Mouse (Mus musculus) heart, postnatal 10 days (tissue): Measurements from ENCODE around the gene Arpp21. TPM values are rescaled to one million over a fixed set of nuclear protein-coding genes. Genes with fewer than 3 reads are reported as not detected.

Experiments used
- DNase-seq, 2 experiments: peaks; one replicate each; pipeline ENCODE4 v3.0.0; 2021
- intact Hi-C: fragments of 180-260 bp; cut with DNase I; formaldehyde crosslinking; loops from one replicate; pipeline ENCODE4 v1.15.1; 2025
- total RNA-seq, 2 experiments: library from RNA; stranded (reverse); gene quantifications; 2 replicates each; pipeline ENCODE4 v1.2.3; 2021

Arpp21 gene
- total RNA-seq, 2 experiments from 2014 or later: 1.8 to 2.8 TPM

- intact Hi-C loops: no loop called here
- no peak for DNase-seq
Measured at GRCm38 (mm10) chr9:112231935-112232575, 3.7 kb downstream of the Arpp21 start.

GRCm38 (mm10) chr9:112231383-112231782 is 4.4 kb downstream of the Arpp21 start:
- DNase-seq: no peak
- intact Hi-C loops: no loop called here

GRCm38 (mm10) chr9:112230716-112231361 is 4.9 kb downstream of the Arpp21 start:
- intact Hi-C loops: no loop called here
- DNase-seq: no peak

GRCm38 (mm10) chr9:112228470-112228869 is 7.3 kb downstream of the Arpp21 start:
- DNase-seq: no peak
- intact Hi-C loops: no loop called here

- intact Hi-C loops: no loop called here
- peak in 1 of 2 experiments; percentile 10 for DNase-seq
Measured at GRCm38 (mm10) chr9:112227174-112227573, 8.6 kb downstream of the Arpp21 start.

- DNase-seq: no peak
- intact Hi-C loops: no loop called here
Measured at GRCm38 (mm10) chr9:112226511-112226910, 9.2 kb downstream of the Arpp21 start.

- intact Hi-C loops: no loop called here
- DNase-seq: no peak
Measured at GRCm38 (mm10) chr9:112225046-112225445, 10.7 kb downstream of the Arpp21 start.

GRCm38 (mm10) chr9:112219372-112219771 is 16.4 kb downstream of the Arpp21 start:
- DNase-seq: no peak
- intact Hi-C loops: no loop called here

- intact Hi-C loops: no loop called here
- DNase-seq: no peak
Measured at GRCm38 (mm10) chr9:112218237-112218636, 17.5 kb downstream of the Arpp21 start.

GRCm38 (mm10) chr9:112217161-112217560 is 18.6 kb downstream of the Arpp21 start:
- DNase-seq: no peak
- intact Hi-C loops: no loop called here

GRCm38 (mm10) chr9:112215030-112215806 is 20.5 kb downstream of the Arpp21 start:
- no peak for DNase-seq
- intact Hi-C loops: no loop called here

GRCm38 (mm10) chr9:112213411-112214255 is 22.1 kb downstream of the Arpp21 start:
- intact Hi-C loops: no loop called here
- peak in 1 of 2 experiments; percentile 17 for DNase-seq

- DNase-seq: no peak
- intact Hi-C loops: no loop called here
Measured at GRCm38 (mm10) chr9:112209803-112210202, 25.9 kb downstream of the Arpp21 start.

- intact Hi-C loops: no loop called here
- DNase-seq: peak; percentile 71 to 73
Measured at GRCm38 (mm10) chr9:112207767-112208166, 28.0 kb downstream of the Arpp21 start.

GRCm38 (mm10) chr9:112198296-112198695 is 37.4 kb downstream of the Arpp21 start:
- DNase-seq: no peak
- intact Hi-C loops: no loop called here

- intact Hi-C loops: no loop called here
Measured at GRCm38 (mm10) chr9:112194049-112194448, 41.7 kb downstream of the Arpp21 start.

GRCm38 (mm10) chr9:112189394-112189793 is 46.3 kb downstream of the Arpp21 start:
- DNase-seq: no peak
- intact Hi-C loops: no loop called here

More at GRCm38 (mm10) chr9:112194049-112194448, 41.7 kb downstream of the Arpp21 start:
- no peak for DNase-seq

GRCm38 (mm10) chr9:112188358-112188893 is 47.3 kb downstream of the Arpp21 start:
- intact Hi-C loops: no loop called here
- no peak for DNase-seq

GRCm38 (mm10) chr9:112187667-112188066 is 48.1 kb downstream of the Arpp21 start:
- intact Hi-C loops: no loop called here
- no peak for DNase-seq
